Mouse (Mus musculus): ENCODE measurements around the gene Suv39h2. TPM values are rescaled to one million over a fixed set of nuclear protein-coding genes. Genes with fewer than 3 reads are reported as not detected.

The Suv39h2 gene
- 26.1 and 27.7 TPM in 2 replicates for polyA plus RNA-seq (2016; fragmentation: Nextera tagmentation; extraction: Ambion mirVana)

GRCm38 (mm10) chr2:3474861-3475283 is at the start of gene Suv39h2:
Suv39h2 (minus strand) TSS chr2:3475031.
- Histone ChIP-seq H3K4me3 (peak within 1 kb of the TSS; percentile 94), H3K36me3 (0 out of 2 replicates have a peak, but pooled peaks cover 7% of the 10 kb centered on the region), H3K4me1 (peaks cover 10% of the 10 kb centered on the region; the same call in 1 of the 2 replicates), H3K9ac (peak within 1 kb of the TSS; percentile 84), H3K4me2 (replicated peaks) (peak within 1 kb of the TSS; percentile 74), H3K27me3 (replicated peaks) (no peaks in the 10 kb centered on the region), H3K9me3 (no peaks in the 10 kb centered on the region), H3K27ac (peak within 1 kb of the TSS; percentile 89)
- WGBS = under 1% methylated on average over 40 of the region's 42 CpGs
- peak; percentile 97 for ATAC-seq (ENCODE audit: low FRiP score, low read depth)

DNA sequence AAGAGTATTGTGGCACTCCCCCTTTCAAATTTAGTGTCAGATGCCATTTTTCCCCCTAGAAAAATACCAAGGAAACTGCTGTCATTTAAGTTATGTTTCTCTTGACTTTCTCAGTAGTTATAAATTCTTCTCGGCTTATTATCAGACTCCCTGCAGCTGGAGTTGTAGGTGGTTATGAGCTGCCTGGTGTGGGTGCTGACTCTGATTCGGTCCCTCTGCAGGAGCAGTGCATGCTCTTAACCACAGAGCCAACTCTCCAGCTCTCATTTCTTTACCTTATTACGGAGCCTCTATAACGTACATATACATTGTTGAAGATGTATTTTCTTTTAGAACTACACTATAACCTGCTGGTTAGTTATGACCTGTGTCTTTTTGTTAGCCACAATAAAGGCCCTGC is 47.7 kb upstream of the Suv39h2 start:
- H3K27me3 ChIP-seq (replicated peaks) = no peaks in the 10 kb centered on the region
- no peaks in the 10 kb centered on the region for H3K36me3 ChIP-seq
- H3K4me1 ChIP-seq = no peaks in the 10 kb centered on the region
- no peaks in the 10 kb centered on the region for H3K9me3 ChIP-seq
- no peak overlapping the region for H3K27ac ChIP-seq
- 88% methylated on average over 4 of the region's 4 CpGs for WGBS
- ATAC-seq (ENCODE audit: low FRiP score, low read depth) = no peak
- no peak overlapping the region for H3K4me3 ChIP-seq
- no peak overlapping the region for H3K9ac ChIP-seq
- no peak overlapping the region for H3K4me2 ChIP-seq (replicated peaks)

DNA sequence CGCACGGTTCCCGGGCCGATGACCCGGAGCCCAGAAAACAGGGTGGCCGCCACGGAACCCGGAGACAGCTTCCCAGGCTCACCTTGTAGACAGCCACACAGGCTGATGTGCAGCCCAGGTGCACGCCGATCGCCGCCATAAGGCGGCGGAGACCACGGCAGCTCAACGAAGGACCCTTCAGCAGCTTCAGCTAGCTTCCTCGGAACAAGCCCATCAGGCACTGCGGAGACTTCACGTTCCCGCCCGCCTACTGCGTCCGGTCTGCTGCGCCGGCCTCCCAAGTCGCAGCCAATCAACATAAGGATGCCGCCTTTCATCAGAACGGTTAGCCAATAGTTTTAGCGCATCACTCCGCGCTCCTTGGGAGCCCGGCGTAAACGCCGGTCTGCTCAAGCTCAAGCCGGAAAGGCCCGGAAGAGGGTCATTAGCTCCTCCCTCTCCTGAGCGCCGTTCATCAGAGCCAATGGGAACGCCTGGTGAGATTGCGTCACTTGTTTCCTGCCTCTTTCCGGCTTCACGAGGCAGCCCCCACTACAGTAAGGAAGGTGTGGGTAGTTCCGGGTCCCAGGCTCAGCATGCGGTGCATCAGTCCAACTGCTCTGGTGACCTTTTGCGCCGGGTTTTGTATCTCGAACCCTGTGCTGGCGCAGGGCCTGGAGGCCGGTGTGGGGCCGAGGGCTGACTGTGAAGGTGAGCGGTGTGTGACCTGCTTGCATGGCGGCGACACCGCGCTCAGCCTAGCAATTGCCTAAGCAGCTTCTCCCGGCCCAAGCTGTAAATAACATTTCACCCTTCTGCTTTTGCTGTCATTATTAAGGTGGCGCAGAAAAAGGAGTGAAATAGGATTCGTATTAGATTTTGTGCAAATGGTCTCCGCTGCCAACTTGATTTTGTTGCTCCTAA is 38.0 kb upstream of the Suv39h2 start, which contains the start of the genes Gm45902, Hspa14 and Cdnf:
Gm45902 (minus strand) TSS at position 239 of the 903 bp plus-strand sequence.
Hspa14 (minus strand) TSS at position 263 of the 903 bp plus-strand sequence.
Cdnf (plus strand) TSS at position 479 of the 903 bp plus-strand sequence.
- Histone ChIP-seq H3K9me3 (no peaks in the 10 kb centered on the region), H3K4me2 (replicated peaks) (peak within 1 kb of the TSS; percentile 79), H3K27ac (peak within 1 kb of the TSS; percentile 60), H3K4me1 (peaks cover 8% of the 10 kb centered on the region), H3K36me3 (peaks cover 17% of the 10 kb centered on the region), H3K27me3 (replicated peaks) (no peaks in the 10 kb centered on the region), H3K9ac (peak within 1 kb of the TSS; percentile 88), H3K4me3 (peak within 1 kb of the TSS; percentile 72)
- WGBS = under 1% methylated on average over 60 of the region's 60 CpGs
- ATAC-seq (ENCODE audit: low FRiP score, low read depth) = peak; percentile 100

DNA sequence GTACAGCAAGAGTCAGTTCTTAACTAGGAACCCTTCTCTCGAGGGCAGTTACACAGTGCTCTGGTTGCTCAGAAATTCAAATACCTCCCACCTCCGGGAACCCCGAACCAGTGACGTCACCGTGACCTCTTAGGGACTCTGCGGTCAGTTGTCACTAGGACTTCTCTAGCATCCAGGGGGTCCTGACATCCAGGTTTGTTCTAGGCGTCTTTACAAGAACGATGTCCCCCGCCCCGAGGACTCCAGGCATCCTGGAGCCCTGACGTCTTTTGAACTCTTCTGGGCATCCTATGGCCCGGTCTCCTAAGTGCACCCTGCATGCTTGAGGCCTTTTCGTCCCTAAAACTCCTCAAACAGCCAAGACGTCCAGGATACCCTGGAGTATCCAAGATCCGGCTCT is 37.2 kb upstream of the Suv39h2 start:
- Histone ChIP-seq H3K27ac (peak overlapping the region; percentile 60; the same call in 1 of the 2 replicates), H3K9ac (peak overlapping the region; percentile 88), H3K4me2 (replicated peaks) (peak overlapping the region; percentile 79), H3K27me3 (replicated peaks) (no peaks in the 10 kb centered on the region), H3K9me3 (no peaks in the 10 kb centered on the region), H3K36me3 (peaks cover 24% of the 10 kb centered on the region), H3K4me3 (peak overlapping the region; percentile 72), H3K4me1 (peaks cover 8% of the 10 kb centered on the region)
- WGBS = under 1% methylated on average over 15 of the region's 15 CpGs
- ATAC-seq (ENCODE audit: low FRiP score, low read depth) = no peak; the same call in 1 of the 2 replicates

GRCm38 (mm10) chr2:3500886-3501285 is 26.1 kb upstream of the Suv39h2 start:
- no peak overlapping the region for H3K9ac ChIP-seq
- no peak for ATAC-seq (ENCODE audit: low FRiP score, low read depth)
- peaks cover 46% of the 10 kb centered on the region for H3K36me3 ChIP-seq
- no peak overlapping the region for H3K27ac ChIP-seq
- no peaks in the 10 kb centered on the region for H3K27me3 ChIP-seq (replicated peaks)
- no peaks in the 10 kb centered on the region for H3K4me1 ChIP-seq
- 96% methylated on average over 5 of the region's 5 CpGs for WGBS
- no peaks in the 10 kb centered on the region for H3K9me3 ChIP-seq
- H3K4me3 ChIP-seq = no peak overlapping the region
- no peak overlapping the region for H3K4me2 ChIP-seq (replicated peaks)

GRCm38 (mm10) chr2:3499543-3499942 is 24.7 kb upstream of the Suv39h2 start:
- Histone ChIP-seq H3K9ac (no peak overlapping the region), H3K27me3 (replicated peaks) (no peaks in the 10 kb centered on the region), H3K36me3 (peaks cover 45% of the 10 kb centered on the region), H3K4me3 (no peak overlapping the region), H3K27ac (no peak overlapping the region), H3K4me1 (no peaks in the 10 kb centered on the region), H3K9me3 (no peaks in the 10 kb centered on the region), H3K4me2 (replicated peaks) (no peak overlapping the region)
- no peak for ATAC-seq (ENCODE audit: low FRiP score, low read depth)
- WGBS = 96% methylated on average over 6 of the region's 6 CpGs

DNA sequence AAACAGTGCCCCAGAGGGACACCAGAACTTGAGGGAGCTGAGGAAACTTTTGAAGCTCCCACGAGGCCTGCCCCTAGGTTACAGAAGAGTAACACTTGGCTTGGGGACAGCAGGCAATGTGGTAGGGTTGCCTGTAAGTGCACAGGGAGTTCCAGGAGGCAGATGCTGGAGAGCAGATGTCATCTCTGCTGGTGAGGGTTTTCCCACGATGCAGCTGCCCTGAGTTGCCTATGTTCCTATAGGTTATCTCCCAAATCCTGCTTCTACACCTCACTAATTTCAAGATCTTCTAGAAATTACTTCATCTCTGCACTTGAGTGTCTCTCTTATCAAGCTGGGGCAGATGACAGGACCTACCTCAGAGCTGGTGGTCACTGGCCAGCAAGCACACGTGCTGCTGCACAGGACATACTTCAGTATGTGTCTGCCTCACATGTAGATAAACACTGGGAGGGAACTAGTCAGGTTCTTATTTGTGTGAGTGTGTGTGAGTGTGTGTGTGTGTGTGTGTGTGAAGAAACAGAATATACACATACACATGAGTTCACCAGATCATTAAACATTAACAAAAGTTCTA is 19.1 kb upstream of the Suv39h2 start:
- Histone ChIP-seq H3K27ac (no peak overlapping the region), H3K9me3 (no peaks in the 10 kb centered on the region), H3K36me3 (peaks cover 72% of the 10 kb centered on the region), H3K4me2 (replicated peaks) (no peak overlapping the region), H3K4me3 (no peak overlapping the region), H3K9ac (no peak overlapping the region), H3K27me3 (replicated peaks) (no peaks in the 10 kb centered on the region), H3K4me1 (no peaks in the 10 kb centered on the region)
- no peak for ATAC-seq (ENCODE audit: low FRiP score, low read depth)
- WGBS = 92% methylated on average over 3 of the region's 3 CpGs

DNA sequence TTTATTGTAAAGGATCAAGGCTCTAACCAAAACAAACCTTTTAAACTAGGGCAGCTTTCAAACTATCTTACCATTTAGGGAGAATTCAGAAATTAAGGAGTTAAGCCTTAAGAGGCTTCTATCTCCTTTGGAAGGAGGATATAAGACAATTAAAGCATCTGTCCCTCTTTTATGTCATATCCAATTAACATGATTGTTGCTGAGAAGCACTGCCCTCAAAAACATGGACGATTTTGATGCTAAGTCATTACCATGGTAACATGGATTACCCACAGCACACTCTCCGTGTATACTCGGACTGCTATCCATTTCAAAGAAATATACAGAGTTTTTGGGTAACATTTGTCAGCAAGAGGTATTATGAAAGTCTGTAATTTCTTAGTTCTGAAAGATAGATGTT is 15.0 kb upstream of the Suv39h2 start:
- no peak for ATAC-seq (ENCODE audit: low FRiP score, low read depth)
- Histone ChIP-seq H3K27me3 (replicated peaks) (no peaks in the 10 kb centered on the region), H3K9ac (no peak overlapping the region), H3K4me2 (replicated peaks) (no peak overlapping the region), H3K27ac (no peak overlapping the region), H3K4me3 (no peak overlapping the region), H3K36me3 (peaks cover 49% of the 10 kb centered on the region), H3K9me3 (no peaks in the 10 kb centered on the region), H3K4me1 (no peaks in the 10 kb centered on the region)
- 90% methylated on average over 3 of the region's 3 CpGs for WGBS

DNA sequence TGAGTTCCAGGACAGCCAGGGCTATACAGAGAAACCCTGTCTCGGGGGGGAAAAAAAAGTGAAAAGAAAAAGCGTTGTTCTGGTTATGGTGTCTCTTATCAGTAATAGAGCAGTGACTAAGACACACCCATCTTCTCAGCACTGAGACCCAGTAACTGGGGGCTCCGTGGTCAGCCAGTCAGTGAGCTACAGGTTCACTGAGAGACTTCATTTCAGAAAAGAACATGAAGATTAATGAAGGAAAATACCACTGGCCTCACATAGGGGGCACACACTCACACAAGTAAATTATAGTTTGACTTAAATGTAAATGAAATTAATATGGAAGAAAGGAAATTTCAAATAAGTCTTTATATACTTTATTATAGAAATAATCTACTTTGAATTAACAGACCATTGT is 5.4 kb upstream of the Suv39h2 start:
- no peak for ATAC-seq (ENCODE audit: low FRiP score, low read depth)
- H3K9me3 ChIP-seq = no peaks in the 10 kb centered on the region
- no peak overlapping the region for H3K4me2 ChIP-seq (replicated peaks)

GRCm38 (mm10) chr2:3475746-3476251 is 968 bp upstream of the Suv39h2 start:
- ATAC-seq (ENCODE audit: low FRiP score, low read depth) = no peak
- H3K9ac ChIP-seq = 0 out of 2 replicates have a peak overlapping the region, but pooled peaks have one; percentile 84
- WGBS = 59% methylated on average over 3 of the region's 3 CpGs
- H3K27me3 ChIP-seq (replicated peaks) = no peaks in the 10 kb centered on the region
- no peak overlapping the region for H3K4me3 ChIP-seq
- no peaks in the 10 kb centered on the region for H3K9me3 ChIP-seq
- H3K4me2 ChIP-seq (replicated peaks) = peak overlapping the region; percentile 74
- H3K4me1 ChIP-seq = peaks cover 10% of the 10 kb centered on the region; the same call in 1 of the 2 replicates
- H3K36me3 ChIP-seq = 0 out of 2 replicates have a peak, but pooled peaks cover 7% of the 10 kb centered on the region
- no peak overlapping the region for H3K27ac ChIP-seq

More for the DNA sequence above, 5.4 kb upstream of the Suv39h2 start:
- Histone ChIP-seq H3K27ac (no peak overlapping the region), H3K4me1 (0 out of 2 replicates have a peak, but pooled peaks cover 3% of the 10 kb centered on the region), H3K4me3 (no peak overlapping the region), H3K36me3 (no peaks in the 10 kb centered on the region), H3K27me3 (replicated peaks) (no peaks in the 10 kb centered on the region), H3K9ac (no peak overlapping the region)
- WGBS = 80% methylated on average over 3 of the region's 3 CpGs

DNA sequence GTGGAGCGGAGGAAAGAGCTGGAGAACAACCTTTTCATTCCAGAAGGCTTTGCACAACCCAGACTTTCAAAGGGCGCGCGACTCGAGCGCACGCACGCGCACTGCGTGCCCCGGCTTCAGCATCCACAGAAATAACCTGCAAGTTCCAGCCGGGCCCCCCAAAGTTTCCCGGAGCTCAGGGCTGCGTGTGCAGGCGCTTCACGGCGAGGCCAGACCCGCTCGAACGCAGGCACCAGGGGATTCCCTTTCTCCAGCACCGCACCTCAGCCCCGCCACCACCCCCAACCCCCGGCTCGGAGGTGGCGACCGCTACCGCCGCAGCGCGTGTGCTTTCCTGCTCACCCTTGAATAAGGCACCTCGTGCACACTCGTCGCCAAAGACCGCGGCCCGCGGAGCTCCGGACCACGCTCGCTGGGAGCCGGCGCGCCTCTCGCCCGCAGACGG is 448 bp downstream of the Suv39h2 start:
- peak overlapping the region; percentile 89 for H3K27ac ChIP-seq
- no peaks in the 10 kb centered on the region for H3K27me3 ChIP-seq (replicated peaks)
- under 1% methylated on average over 46 of the region's 46 CpGs for WGBS
- no peaks in the 10 kb centered on the region for H3K9me3 ChIP-seq
- H3K4me3 ChIP-seq = peak overlapping the region; percentile 94
- H3K4me2 ChIP-seq (replicated peaks) = peak overlapping the region; percentile 74
- peak overlapping the region; percentile 84 for H3K9ac ChIP-seq
- ATAC-seq (ENCODE audit: low FRiP score, low read depth) = peak; percentile 80
- H3K4me1 ChIP-seq = peaks cover 10% of the 10 kb centered on the region; the same call in 1 of the 2 replicates
- H3K36me3 ChIP-seq = 0 out of 2 replicates have a peak, but pooled peaks cover 7% of the 10 kb centered on the region
